Mouse (Mus musculus) limb, embryonic 14.5 days (tissue): ENCODE results near the gene Crebrf. TPM values are rescaled to one million over a fixed set of nuclear protein-coding genes. Genes with fewer than 3 reads are reported as not detected.

Experiments
- ATAC-seq: fragments of 200-750 bp; cut with Nextera tagmentation; 2 replicates; pipeline ENCODE4 v1.8.0; 2017; ENCODE audit warnings: low read depth, moderate number of reproducible peaks, moderate TSS enrichment; ENCODE audit not compliant: low FRiP score
- DNase-seq: peaks from one replicate; pipeline ENCODE4 v3.0.0-alpha.2; 2015; ENCODE audit warnings: low spot score
- H3K27ac ChIP-seq: fragments of 300-500 bp; sonication (generic); replicated peaks from 2 replicates; pipeline ENCODE4 v1.5.1; 2014; ENCODE audit warnings: low read depth, mild to moderate bottlenecking, low read length, moderate library complexity, mixed read lengths
- H3K27me3 ChIP-seq: fragments of 300-500 bp; sonication (generic); 2 replicates; pipeline ENCODE4 v1.6.1; 2014; ENCODE audit warnings: low read length, mixed read lengths; ENCODE audit not compliant: control insufficient read depth, insufficient read depth
- H3K36me3 ChIP-seq: fragments of 300-500 bp; sonication (generic); 2 replicates; pipeline ENCODE4 v1.6.1; 2014; ENCODE audit warnings: mild to moderate bottlenecking, low read length, moderate library complexity, mixed read lengths; ENCODE audit not compliant: control insufficient read depth, insufficient read depth
- H3K4me1 ChIP-seq: fragments of 300-500 bp; sonication (generic); 2 replicates; pipeline ENCODE4 v1.6.1; 2014; ENCODE audit warnings: antibody characterized with exemption, low read length, mixed read lengths; ENCODE audit not compliant: control insufficient read depth, insufficient read depth
- H3K4me2 ChIP-seq: fragments of 300-500 bp; sonication (generic); replicated peaks from 2 replicates; pipeline ENCODE4 v1.6.1; 2014; ENCODE audit warnings: low read depth, mild to moderate bottlenecking, low read length, moderate library complexity; ENCODE audit not compliant: severe bottlenecking
- H3K4me3 ChIP-seq: fragments of 300-500 bp; sonication (generic); replicated peaks from 2 replicates; pipeline ENCODE4 v1.5.1; 2014; ENCODE audit warnings: low read length
- H3K9ac ChIP-seq: fragments of 300-500 bp; sonication (generic); 2 replicates; pipeline ENCODE4 v1.6.1; 2014; ENCODE audit warnings: mild to moderate bottlenecking, low read depth, low read length, moderate library complexity; ENCODE audit not compliant: severe bottlenecking
- H3K9me3 ChIP-seq: fragments of 300-500 bp; sonication (generic); 2 replicates; pipeline ENCODE4 v1.6.1; 2016; ENCODE audit warnings: low read length; ENCODE audit not compliant: control insufficient read depth
- POLR2A ChIP-seq: fragments of 200-500 bp; IDR thresholded peaks from 2 replicates; pipeline ENCODE4 v1.8.0; 2012; ENCODE audit warnings: inconsistent platforms, mild to moderate bottlenecking, moderate library complexity, borderline replicate concordance; ENCODE audit not compliant: insufficient read depth, insufficient read length; ENCODE audit errors: extremely low read depth
- WGBS: fragments of 180-500 bp; shearing (Covaris S2); extraction: QIAGEN DNeasy Blood & Tissue Kit; methylation state at CpG from one replicate; pipeline ENCODE4 v1.1.7; 2014; 5-methylcytosine and 5-hydroxymethylcytosine counted together
- polyA plus RNA-seq, 2 experiments: library from polyadenylated mRNA; depleted of rRNA in 1 of 2; stranded (reverse) in 1 of 2; unstranded in 1 of 2; fragments of >200 nt; fragmentation: Nextera tagmentation in 1 of 2; extraction: Ambion mirVana in 1 of 2; gene quantifications; 2 replicates each; pipeline versions ENCODE4 v1.2.1 to v1.2.3; 2012 to 2014

Gene Crebrf
- polyA plus RNA-seq (2012; rRNA removed): 4.9 and 5.0 TPM in 2 replicates
- polyA plus RNA-seq (2014; fragmentation: Nextera tagmentation; extraction: Ambion mirVana): 5.9 and 6.5 TPM in 2 replicates

GRCm38 (mm10) chr17:26715271-26715758, at the start of gene Crebrf:
Gene Crebrf (plus strand): TSS chr17:26715650.
- TF ChIP-seq POLR2A: peak; percentile 82; the same call in 1 of the 2 replicates
- H3K36me3 ChIP-seq: no peaks in the 10 kb centered on the region; the same call in 1 of the 2 replicates
- no peaks in the 10 kb centered on the region for H3K9me3 ChIP-seq
- peak within 1 kb of the TSS; percentile 72 for H3K9ac ChIP-seq
- H3K27me3 ChIP-seq: no peaks in the 10 kb centered on the region
- under 1% methylated on average over 39 of the region's 41 CpGs for WGBS
- peak within 1 kb of the TSS; percentile 69 for H3K27ac ChIP-seq
- peak within 1 kb of the TSS; percentile 58 for H3K4me2 ChIP-seq
- ATAC-seq (peak; percentile 83), DNase-seq (peak; percentile 98)
- H3K4me3 ChIP-seq: peak within 1 kb of the TSS; percentile 97
- H3K4me1 ChIP-seq: peaks cover 6% of the 10 kb centered on the region

GRCm38 (mm10) chr17:26671268-26671667, 44.2 kb upstream of the Crebrf start:
- 59% methylated on average over 4 of the region's 4 CpGs for WGBS
- no peak overlapping the region for H3K9ac ChIP-seq
- H3K27ac ChIP-seq: no peak overlapping the region
- H3K4me3 ChIP-seq: no peak overlapping the region
- ATAC-seq (no peak), DNase-seq (no peak)
- H3K27me3 ChIP-seq: no peaks in the 10 kb centered on the region
- no peaks in the 10 kb centered on the region for H3K36me3 ChIP-seq
- H3K4me2 ChIP-seq: no peak overlapping the region
- no peaks in the 10 kb centered on the region for H3K4me1 ChIP-seq
- H3K9me3 ChIP-seq: no peaks in the 10 kb centered on the region
- no peak for TF ChIP-seq POLR2A

- peak overlapping the region; percentile 61 for H3K4me2 ChIP-seq
- no peak overlapping the region for H3K9ac ChIP-seq
- no peak overlapping the region for H3K27ac ChIP-seq
- H3K36me3 ChIP-seq: no peaks in the 10 kb centered on the region
- DNase-seq: no peak
- H3K4me1 ChIP-seq: peaks cover 10% of the 10 kb centered on the region; the same call in 1 of the 2 replicates
- WGBS: 26% methylated on average over 7 of the region's 7 CpGs
- no peak for TF ChIP-seq POLR2A
- H3K27me3 ChIP-seq: no peaks in the 10 kb centered on the region
- H3K9me3 ChIP-seq: no peaks in the 10 kb centered on the region
- peak overlapping the region; percentile 82 for H3K4me3 ChIP-seq
- peak; percentile 7; the same call in 1 of the 2 replicates for ATAC-seq
These were observed 39.6 kb upstream of the Crebrf start for GRCm38 (mm10) chr17:26675845-26676244.

- no peak for TF ChIP-seq POLR2A
- H3K27ac ChIP-seq: peak overlapping the region; percentile 73
- WGBS: under 1% methylated on average over 30 of the region's 30 CpGs
These were observed 39.2 kb upstream of the Crebrf start for GRCm38 (mm10) chr17:26676252-26676615.

GRCm38 (mm10) chr17:26676616-26677376, 38.7 kb upstream of the Crebrf start:
- ATAC-seq: peak; percentile 86
- TF ChIP-seq POLR2A: no peak
- 3% methylated on average over 26 of the region's 26 CpGs for WGBS

More at GRCm38 (mm10) chr17:26676252-26676615, 39.2 kb upstream of the Crebrf start:
- no peaks in the 10 kb centered on the region for H3K36me3 ChIP-seq
- H3K9me3 ChIP-seq: no peaks in the 10 kb centered on the region
- peak; percentile 93 for DNase-seq
- H3K4me3 ChIP-seq: peak overlapping the region; percentile 82
- no peaks in the 10 kb centered on the region for H3K27me3 ChIP-seq
- H3K4me2 ChIP-seq: peak overlapping the region; percentile 61
- H3K4me1 ChIP-seq: peaks cover 10% of the 10 kb centered on the region; the same call in 1 of the 2 replicates
- peak; percentile 94 for ATAC-seq
- H3K9ac ChIP-seq: peak overlapping the region; percentile 65

More at GRCm38 (mm10) chr17:26676616-26677376, 38.7 kb upstream of the Crebrf start:
- peak overlapping the region; percentile 73 for H3K27ac ChIP-seq
- H3K9ac ChIP-seq: peak overlapping the region; percentile 65
- no peaks in the 10 kb centered on the region for H3K27me3 ChIP-seq
- no peaks in the 10 kb centered on the region for H3K9me3 ChIP-seq
- H3K4me2 ChIP-seq: peak overlapping the region; percentile 61
- H3K36me3 ChIP-seq: no peaks in the 10 kb centered on the region
- peak overlapping the region; percentile 82 for H3K4me3 ChIP-seq
- H3K4me1 ChIP-seq: peaks cover 10% of the 10 kb centered on the region; the same call in 1 of the 2 replicates
- DNase-seq: peak; percentile 66
